Mouse (Mus musculus) cerebellum, postnatal 36 days (tissue): ENCODE measurements around the gene Vmn1r40.

ENCODE experiments used
- DNase-seq, 2 experiments: peaks; one replicate each; pipeline ENCODE4 v3.0.0; 2021 to 2022; ENCODE audit warnings: mixed read lengths in 2 of 2

The Vmn1r40 gene

DNA sequence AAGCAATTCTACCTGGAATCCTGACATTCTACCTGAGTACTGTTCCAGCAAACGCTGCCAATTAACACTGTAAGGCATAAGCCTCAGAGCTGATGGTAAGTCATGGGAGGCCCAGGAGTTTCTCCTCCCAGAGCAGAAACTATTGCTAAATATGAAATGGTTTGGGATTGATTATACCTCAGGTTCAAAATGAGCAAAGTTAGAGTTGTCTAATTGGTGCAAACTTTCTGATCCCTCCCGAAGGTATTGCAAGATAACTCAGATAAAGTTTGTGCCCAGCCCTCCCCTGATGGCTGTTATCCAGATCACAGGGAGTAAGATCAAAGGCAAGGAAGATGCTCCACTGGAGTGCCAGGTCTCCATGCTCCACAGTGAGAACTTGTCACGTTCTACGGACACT is at the start of gene Vmn1r40:
Gene Vmn1r40 (plus strand): TSS at position 301 of the 400 bp plus-strand sequence.
- DNase-seq, result no peak

DNA sequence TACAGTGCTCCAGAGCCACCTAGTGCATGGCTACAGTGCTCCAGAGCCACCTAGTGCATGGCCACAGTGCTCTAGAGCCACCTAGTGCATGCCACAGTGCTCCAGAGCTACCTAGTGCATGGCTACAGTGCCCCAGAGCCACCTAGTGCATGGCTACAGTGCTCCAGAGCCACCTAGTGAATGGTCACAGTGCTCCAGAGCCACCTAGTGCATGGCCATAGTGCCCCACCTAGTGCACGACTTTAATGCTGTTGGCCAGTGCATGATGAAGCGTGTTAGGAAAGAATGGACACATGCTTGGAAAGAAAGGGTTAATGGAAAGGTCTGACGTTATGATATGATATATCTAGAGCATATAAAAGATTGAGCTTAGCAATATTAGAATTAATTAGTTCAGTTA is 49.0 kb upstream of the Vmn1r40 start:
- no peak for DNase-seq

DNA sequence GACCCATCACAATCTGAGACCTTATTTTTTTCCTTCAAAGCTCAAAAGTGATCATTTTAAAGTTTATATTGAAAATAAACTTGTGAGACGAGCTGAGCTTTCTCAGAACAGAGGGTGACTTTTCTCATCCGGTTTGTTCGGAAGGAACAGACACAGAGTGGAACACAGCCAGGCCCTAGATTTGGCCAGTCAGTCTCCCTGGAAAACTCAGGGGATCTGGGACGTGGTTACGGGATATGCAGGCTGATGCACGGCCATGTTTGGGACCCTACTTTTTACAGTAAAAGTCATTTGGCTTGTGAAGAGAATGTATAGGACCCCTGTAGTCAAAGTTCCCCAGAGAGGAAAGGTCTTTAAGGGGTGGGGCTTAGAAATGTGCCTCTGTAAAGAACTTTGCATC is 48.4 kb upstream of the Vmn1r40 start:
- no peak for DNase-seq

DNA sequence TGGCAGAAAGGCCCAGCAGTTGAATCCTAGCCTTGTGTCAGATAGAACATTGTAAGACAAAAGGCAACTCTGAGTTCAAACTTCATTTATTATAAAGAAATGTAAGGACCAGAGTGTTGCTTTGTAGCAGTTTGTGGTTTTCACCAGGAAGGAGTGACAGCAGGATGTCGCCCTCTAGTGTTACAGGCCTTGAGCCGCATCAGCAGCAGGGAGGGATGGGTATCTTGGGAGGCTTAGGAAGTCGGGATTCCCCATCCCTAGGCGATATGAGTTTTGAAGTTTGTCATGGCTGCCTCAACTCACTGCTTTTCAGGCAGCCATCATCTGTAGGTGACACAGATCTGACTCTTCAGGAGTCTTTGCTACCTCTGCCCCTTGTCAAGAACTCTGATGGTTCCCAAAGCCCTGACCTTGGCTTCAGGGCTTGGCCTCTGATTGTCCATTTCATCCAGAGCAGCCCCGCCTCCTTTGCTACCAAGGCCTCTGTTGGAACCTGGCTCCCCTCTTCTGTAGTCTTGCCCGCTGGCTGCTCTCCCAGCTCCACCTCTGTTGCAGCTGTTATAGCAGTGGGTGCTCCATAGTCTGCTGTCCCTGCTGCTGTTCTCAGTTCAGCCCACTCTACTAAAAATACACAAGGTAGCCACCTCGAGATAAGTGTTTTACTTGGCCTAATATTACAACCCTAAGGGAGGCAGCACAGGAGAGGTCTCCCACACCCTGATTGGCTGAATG is 47.5 kb upstream of the Vmn1r40 start:
- DNase-seq, result peak in 1 of 2 experiments; percentile 10

DNA sequence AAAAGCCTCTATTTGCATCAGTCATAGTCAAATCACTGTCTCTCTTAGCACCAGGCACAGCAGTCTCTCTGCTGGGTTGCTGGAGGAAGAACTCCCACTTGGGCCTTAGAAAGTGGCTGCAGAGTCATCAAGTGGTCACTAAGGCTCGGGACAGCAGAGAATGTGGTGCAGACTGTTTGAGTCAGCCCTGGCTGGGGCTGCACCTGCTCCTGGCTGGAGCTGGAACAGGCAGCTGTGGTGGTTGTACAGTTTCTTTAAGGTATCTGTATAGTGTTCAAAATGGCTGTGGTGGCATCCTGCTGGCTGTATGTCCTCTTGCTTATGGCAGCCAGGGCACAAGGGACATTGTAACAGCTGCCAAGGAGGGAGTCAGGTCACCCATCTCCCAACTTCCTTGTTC is 46.9 kb upstream of the Vmn1r40 start:
- DNase-seq, result no peak

DNA sequence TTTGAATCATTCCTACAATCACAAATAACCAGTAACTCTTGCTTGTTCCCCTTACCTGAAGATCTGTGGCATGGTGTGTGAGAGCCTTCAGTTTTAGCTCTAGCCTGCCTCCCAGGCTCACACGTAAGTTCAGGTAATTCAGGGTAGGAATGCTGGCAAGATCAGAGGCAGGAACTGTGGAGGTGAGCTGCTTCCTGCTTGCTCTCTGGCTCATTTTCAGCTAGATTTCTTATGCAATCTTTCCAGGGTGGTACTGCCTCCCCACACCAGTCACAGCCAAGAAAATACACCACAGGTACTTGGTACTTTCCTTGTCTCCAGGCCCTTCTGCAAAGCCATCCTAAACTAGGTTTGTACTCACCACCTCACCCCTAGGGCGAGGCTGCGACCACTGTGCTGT is 44.8 kb upstream of the Vmn1r40 start:
- DNase-seq, result no peak

DNA sequence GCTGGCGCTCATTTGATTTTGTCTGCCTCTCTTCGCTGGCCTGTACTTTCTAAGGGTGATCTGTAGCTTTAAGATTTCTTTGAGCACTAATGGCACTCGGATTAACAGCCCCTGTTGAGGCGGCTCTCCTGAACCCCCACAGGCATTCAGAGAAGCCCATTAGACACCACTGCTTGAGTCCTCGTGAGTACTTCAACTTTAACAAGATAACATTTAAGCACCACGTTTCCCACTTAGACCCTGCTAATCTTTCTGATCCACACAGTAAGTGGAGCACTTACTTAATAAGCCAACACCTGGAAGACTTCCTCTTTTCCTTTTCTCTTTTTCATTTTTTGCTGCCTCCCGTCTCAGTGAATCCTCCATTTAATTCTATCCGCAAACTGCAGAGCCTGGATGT is 42.2 kb upstream of the Vmn1r40 start:
- DNase-seq, result no peak

DNA sequence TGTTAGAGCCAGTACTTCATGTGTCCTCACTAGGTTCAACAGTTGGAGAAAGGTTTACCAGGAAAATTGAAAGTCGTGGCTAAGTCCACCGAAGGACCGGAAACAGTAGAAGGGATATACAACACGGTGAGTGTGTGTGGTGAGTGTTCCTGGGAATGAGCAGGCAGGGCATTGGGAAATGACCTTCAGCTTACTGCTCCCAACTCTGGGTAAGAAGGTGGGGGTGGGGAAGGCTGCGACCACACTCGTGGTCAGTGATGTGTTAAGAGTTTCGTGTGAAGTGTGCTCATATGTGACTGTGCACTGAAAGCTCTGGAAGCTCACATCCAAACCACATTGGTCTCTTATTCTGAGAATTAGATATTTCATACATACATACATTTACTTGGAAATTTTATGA is 41.7 kb upstream of the Vmn1r40 start:
- no peak for DNase-seq

DNA sequence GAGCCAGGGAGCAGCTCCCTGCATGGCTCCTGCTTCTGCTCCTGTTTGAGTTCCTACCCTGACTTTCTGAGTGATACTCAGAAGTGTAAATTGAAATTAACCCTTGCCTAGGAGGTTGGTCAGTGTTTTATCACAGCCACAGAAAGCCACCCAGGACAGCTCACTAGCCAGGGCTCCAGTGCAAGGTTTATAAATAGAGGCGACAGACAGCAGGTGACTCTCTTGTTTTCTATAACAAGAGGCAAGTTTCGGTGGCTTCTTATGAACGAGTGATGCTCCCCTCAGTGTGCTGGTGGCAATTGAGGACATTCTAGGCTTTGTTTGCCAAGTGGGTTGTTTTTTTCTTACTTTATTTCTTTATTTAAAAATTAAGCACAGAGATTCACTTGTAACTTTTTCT is 40.4 kb upstream of the Vmn1r40 start:
- DNase-seq, result no peak

DNA sequence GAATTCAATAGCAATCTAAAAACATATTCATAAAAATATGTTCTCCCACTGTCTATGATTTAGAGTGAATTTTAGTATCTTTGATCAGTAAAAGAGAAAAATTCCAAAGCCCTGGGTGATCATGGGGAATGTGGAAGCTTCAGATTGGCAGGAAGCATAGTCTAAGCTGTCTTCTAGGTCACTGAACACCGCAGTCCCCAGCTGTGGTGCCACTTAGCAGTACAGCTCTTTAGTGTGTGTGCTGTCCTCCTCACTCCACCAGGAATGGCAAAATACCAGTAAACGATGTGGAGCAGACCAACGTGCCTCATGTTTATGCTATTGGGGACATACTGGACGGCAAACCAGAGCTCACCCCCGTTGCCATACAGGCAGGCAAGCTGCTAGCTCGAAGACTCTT is 37.8 kb upstream of the Vmn1r40 start:
- DNase-seq, result no peak

DNA sequence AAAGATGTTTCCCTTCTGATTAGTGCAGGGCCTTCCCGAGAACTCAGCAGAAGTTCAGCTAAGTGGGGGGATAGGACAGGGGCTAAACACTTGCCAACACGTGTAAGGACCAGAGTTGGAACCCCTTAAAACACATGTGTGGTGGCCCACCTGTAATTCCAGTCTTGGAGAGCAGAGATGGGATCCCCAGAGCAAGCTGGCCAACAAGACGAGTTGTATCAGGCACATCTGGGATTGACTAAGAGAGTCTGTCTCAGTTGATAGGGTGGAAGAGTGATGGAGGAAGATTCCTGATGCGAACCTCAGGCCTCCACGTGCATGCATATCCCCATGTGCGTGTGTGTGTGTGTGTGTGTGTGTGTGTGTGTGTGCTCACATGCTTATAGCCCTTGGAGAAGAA is 35.9 kb upstream of the Vmn1r40 start:
- DNase-seq, result no peak

DNA sequence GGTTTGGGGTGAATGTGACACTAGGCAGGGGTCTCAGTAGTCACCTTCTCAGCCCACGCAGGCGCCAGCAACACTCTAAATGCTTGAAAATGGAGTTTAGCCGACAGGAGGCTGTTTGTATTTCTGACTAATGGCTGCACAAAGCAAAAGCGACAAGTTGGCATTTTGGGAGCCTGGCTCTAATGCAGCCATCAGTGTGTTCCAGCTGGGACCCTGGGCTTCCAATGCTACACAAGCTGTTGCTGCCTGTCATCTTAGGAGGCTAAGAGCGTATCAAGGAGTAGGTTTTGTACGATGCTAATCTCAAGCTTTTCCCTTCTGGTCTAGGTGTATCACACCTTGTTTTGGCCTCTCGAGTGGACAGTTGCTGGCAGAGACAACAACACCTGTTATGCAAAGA is 34.7 kb upstream of the Vmn1r40 start:
- DNase-seq, result peak; percentile 24 to 27

DNA sequence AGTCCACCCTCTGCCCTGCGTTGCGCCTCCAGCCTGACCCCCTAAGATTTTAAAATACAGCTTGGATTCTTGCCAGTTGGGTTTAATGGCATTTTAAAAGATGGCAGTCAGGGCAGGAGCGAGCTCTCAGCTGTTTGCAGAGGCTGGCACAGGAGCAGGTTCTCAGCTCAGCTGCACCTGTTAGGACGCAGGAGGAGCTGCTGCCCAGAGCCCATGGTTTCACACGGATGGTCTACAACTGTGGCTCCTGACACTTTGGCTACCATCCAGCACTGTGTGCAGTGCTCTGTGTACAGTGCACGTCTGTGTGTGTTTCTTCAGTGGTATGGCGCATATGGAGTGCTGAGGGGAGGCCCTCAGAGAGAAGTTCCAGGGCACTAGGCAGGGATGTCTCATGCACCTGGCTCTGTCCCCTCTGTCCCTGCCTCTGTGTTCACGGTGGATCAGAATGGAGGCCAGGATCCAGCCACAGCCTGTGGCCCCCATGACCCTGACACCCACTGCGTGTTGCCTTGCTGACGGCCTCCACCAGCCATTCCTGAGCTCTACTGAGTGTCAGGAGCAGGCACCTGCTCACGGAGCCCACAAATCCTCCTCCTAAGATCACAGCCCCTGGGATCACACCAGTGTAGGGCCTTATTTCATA is 34.1 kb upstream of the Vmn1r40 start:
- DNase-seq, result peak; percentile 10 to 17

DNA sequence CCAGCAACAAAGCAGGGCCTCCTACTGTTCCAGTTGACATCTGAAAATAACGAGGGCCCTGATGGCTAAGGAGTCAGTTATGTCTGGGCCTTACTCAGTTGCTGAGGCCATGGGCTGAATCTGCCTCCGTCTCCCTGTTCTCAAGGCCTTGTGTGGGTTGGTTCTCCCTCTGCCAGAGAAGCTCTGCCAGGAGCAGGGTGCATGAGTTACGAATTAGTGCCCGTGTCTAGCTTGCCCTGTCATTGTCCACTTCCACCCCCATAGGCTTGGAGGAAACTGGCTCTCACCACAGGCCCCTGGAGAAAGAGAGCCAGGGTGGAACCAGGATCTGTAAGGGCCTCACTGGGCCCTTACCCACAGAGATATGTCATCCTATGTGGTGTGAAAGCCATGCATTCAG is 28.8 kb upstream of the Vmn1r40 start:
- no peak for DNase-seq

DNA sequence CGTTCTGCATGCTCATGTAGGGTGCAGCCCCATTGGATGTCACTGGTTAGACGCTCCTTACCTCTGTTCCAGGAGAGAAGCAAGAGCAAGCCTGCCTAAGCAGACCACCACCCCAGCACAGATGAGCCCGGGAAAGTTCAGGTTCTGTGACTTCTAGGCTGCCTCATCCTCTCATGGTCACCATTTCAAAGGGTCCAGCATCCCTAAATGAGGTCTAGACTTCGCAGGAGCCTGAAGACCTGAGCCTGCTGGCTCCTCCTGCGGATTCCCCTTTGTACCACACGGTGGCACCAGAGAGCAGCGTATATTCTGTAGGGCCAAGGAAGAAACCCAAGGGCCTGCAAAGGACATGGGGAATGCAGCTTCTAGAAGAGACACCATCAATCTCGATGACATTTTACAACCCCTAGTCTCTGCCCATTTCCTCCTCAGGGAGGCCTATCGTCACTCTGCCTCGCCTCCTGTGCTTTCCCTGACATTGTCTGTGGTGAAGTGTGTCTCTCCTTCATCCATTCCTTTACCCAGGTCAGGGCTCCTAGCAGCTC is 28.0 kb upstream of the Vmn1r40 start:
- DNase-seq, result peak; percentile 66 to 71

DNA sequence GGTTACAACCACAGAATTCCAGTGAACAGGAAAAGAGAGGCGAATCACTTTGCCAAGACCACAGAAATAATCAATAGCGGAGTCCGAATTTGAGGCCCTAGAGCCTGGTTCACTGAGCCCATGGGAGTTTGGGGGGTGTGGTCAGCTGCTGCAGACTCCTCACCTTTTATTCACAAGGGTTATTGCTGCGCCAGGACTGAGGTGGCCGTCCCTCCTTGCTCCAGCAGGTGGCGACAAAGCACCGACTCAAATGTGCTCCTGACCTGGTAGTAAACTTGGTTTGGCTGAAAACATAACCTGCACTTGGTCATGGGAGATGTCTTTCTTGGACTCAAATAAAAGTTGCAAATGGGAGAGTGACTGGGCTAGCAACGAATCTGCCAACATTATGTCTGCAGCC is 27.2 kb upstream of the Vmn1r40 start:
- DNase-seq, result peak; percentile 84 to 89

DNA sequence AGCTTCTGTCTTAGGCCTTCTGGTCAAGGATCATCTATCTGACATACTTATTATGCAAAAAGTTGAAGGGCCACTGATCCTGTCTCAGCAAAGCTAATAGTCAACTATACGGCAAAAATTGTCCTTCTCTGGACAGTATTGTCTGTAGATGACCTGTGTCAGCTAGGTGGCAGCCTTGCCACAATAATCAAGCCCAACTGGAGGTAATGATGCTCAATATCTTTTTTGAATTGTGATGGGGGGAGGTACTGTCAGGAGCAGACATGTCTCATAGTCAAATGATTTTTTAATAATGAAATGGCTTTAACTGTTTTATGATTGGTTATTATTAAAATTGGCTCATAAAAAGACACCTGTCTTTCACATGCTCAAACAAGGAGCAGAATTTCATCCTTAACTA is 23.1 kb upstream of the Vmn1r40 start:
- no peak for DNase-seq

DNA sequence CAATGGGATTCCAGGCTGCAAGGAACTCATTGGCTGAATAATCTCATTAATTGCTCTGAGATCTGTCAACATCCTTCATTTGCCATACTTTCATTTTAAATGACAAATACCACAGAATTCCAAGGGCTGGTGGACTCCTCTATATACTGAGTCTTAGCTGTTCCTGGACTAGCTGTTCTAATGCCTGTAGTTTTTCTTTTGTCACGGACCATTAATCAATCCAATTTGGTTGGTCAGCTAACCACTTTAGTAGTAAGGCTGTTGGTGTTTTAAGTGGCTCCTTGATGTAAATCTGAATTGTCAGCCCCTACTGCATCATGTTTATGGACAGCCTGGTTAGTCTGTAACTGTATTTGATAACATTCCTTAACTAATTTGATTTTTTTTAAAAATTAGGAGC is 20.2 kb upstream of the Vmn1r40 start:
- DNase-seq, result no peak

DNA sequence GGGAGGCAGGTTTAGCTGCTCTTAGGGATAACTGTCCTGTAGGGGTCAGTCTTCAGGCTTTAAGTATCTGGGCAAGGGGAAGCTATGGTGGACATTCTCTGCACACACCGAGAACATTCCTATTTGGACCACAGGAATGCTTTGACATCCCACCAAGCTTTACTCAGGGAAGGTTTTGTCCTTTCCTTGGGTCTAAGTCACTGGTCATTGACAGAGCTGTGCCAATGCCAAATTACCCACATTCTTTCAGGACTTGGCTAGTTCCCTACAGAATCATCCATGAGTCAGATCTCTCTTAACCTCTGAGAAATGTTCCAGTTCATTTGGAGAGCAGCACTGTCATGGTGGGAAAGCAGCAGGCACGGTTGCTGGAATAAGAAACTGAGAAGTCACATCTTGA is 716 bp upstream of the Vmn1r40 start:
- DNase-seq, result no peak

DNA sequence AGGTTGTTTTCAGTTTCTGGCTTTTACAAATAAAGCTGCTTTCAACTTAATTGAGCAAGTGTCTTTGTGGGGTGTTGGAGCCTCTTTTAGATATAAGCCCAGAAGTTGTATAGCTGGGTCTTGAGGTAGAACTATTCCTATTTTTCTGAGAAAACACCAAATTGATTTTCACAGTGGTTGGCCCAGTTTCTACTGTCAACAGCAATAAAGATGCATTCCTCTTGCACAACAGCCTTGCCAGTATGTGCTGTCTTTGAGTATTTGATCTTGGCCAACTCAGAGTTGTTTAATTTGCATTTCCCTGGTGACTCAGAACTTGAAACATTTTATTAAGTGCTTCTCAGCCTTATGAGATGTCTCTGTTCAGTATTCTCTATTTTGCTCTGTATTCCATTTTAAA is 10.7 kb downstream of the Vmn1r40 start:
- DNase-seq, result no peak

DNA sequence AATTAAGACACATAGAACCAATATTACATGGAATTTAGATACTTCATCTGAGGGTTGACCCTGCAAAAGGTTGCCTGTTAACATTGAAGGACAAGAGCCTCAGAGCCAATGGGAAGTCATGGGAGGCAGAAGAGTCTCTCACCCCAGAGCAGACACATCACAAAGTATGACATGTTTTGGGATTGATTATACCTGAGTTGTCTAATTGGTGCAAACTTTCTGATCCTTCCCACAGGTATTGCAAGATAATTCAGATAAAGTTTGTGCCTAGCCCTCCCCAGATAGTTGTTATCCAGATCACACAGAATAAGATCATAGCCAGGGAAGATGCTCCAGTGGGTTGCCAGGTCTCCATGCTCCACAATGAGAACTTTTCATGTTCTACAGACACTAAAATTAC is 33.1 kb downstream of the Vmn1r40 start, which contains the start of gene Vmn1r41:
Gene Vmn1r41 (plus strand): TSS at position 301 of the 400 bp plus-strand sequence.
- DNase-seq, result no peak

DNA sequence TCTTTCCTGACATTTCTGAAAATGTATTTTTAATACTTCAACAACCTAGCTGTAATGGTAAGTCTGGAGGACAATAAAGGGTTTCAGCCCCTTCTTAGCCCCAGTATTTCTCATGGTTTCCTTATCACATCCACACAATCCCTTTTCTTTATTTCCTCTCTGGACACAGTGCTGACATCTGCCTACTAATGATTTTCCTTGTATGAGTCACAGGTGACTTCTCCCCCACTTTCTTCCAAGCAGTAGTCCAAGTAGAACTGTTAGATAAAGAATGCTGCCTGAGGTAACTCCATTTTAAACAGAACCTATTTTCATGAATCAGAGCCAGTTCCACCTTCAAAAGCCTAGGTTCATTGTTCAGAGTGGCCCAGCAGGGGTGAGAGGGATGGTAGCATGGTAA is 35.5 kb downstream of the Vmn1r40 start:
- no peak for DNase-seq
